Mouse (Mus musculus): Measurements from ENCODE around the gene Cxcl3. TPM values are rescaled to one million over a fixed set of nuclear protein-coding genes. Genes with fewer than 3 reads are reported as not detected.

The Cxcl3 gene
- total and polyA plus RNA-seq, 3 experiments = not detected

DNA sequence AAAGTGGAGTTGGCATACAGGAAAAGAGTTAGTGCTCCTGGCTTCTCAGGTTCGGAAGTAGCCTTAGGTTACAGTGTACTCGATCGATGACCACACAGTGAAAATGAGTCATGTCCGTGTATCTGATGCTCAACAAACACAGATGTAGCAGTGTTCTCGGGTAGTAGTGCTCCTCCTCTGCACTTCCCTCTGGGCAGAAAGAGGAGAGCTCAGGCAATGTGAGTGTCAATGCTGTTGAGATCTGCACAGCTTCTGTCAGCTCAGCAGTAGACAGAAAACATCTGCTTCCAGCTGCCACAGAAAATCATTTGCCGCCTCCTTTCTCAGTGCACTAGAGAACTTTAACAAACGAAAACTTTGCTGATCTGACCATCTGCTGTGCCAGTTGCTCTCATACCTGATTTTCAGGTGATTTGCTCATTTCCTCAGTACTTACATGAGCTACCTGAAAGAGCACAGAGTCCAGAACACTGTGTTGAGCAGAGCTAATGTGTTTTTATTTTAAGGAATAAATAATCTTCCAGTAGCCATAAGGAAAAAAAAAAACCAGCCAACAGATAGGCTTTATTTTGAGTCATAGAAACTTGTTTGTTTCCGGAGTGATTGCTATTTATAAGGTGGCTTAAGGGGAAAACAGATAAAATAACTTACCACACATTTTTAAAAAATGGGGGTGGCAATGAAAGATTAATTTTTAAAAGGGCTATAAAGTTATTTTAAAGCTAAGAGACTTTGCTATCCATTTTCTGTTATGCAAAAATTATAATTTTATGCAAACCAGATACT, 19.9 kb upstream of the Cxcl3 start:
- Histone ChIP-seq H3K27me3 (replicated peaks) (no peaks in the 10 kb centered on the region), H3K79me2 (replicated peaks; ENCODE audit: control insufficient read depth, extremely low read depth, insufficient read depth, poor library complexity, severe bottlenecking) (no peaks in the 10 kb centered on the region), H3K27ac (ENCODE audit: insufficient read depth, low read depth) (no peak overlapping the region), H3K4me1 (ENCODE audit: control insufficient read depth in 1 of 2, insufficient read depth in 2 of 2) (peaks cover 0 to 25% of the 10 kb centered on the region in 2 experiments; a peak in 2 of 4 replicates), H3K4me3 (replicated peaks in 1 of 3; ENCODE audit: low read depth in 2 of 3, low read length in 2 of 3, poor library complexity in 1 of 3) (no peak overlapping the region), H3K9me3 (replicated peaks; ENCODE audit: low read length) (no peaks in the 10 kb centered on the region), H3K36me3 (replicated peaks in 1 of 2; ENCODE audit: control insufficient read depth in 1 of 2, insufficient read depth in 1 of 2, low read length in 1 of 2) (no peaks in the 10 kb centered on the region), H3K4me2 (ENCODE audit: insufficient read depth, low read depth, poor library complexity, severe bottlenecking) (no peak overlapping the region), H3K9ac (ENCODE audit: insufficient read depth, low read depth) (no peak overlapping the region)
- no peak for TF ChIP-seq RCOR1 (conservative IDR thresholded peaks at IDR 0.05; ENCODE audit: low read depth, low read length)
- TF ChIP-seq MEF2A (IDR thresholded peaks at IDR 0.05; ENCODE audit: borderline replicate concordance, low read depth, low read length) = no peak
- TF ChIP-seq BHLHE40 (IDR thresholded peaks at IDR 0.05; ENCODE audit: low read depth, low read length) = no peak
- no peak for TF ChIP-seq GABPA (IDR thresholded peaks at IDR 0.05; ENCODE audit: insufficient replicate concordance, low read depth, low read length)
- TF ChIP-seq ZNF384 (IDR thresholded peaks at IDR 0.05; ENCODE audit: low read depth, low read length) = no peak
- TF ChIP-seq USF2 (conservative IDR thresholded peaks at IDR 0.05; ENCODE audit: low read depth, low read length) = no peak
- no peak for TF ChIP-seq EP300 (IDR thresholded peaks at IDR 0.05; ENCODE audit: low read length)
- no peak for TF ChIP-seq ETS1 (conservative IDR thresholded peaks at IDR 0.05; ENCODE audit: low read depth, low read length)
- DNase-seq (ENCODE audit: extremely low read depth) = no peak
- dilution Hi-C loops (cut with MboI; ENCODE audit: extremely low pct_ligation_motif_present, extremely low pct_unique_long_range_greater_than_20kb, low sequenced_read_pairs) (no loop called here), in situ Hi-C loops (cut with MboI; ENCODE audit: low pct_ligation_motif_present, low pct_unique_long_range_greater_than_20kb, low sequenced_read_pairs) (no loop called here)

GRCm38 (mm10) chr5:90768218-90768617, 17.7 kb upstream of the Cxcl3 start, which contains the start of gene Ppbp:
Ppbp (plus strand) TSS chr5:90768518.
- H3K4me3 ChIP-seq (replicated peaks in 1 of 3; ENCODE audit: low read depth in 2 of 3, low read length in 2 of 3, poor library complexity in 1 of 3) = no peak within 1 kb of the TSS

More at GRCm38 (mm10) chr5:90768218-90768617, 17.7 kb upstream of the Cxcl3 start, which contains the start of gene Ppbp:
- dilution Hi-C loops (cut with MboI; ENCODE audit: extremely low pct_ligation_motif_present, extremely low pct_unique_long_range_greater_than_20kb, low sequenced_read_pairs) (no loop called here), in situ Hi-C loops (cut with MboI; ENCODE audit: low pct_ligation_motif_present, low pct_unique_long_range_greater_than_20kb, low sequenced_read_pairs) (no loop called here)
- TF ChIP-seq MEF2A (IDR thresholded peaks at IDR 0.05; ENCODE audit: borderline replicate concordance, low read depth, low read length) = no peak
- TF ChIP-seq SIN3A (IDR thresholded peaks at IDR 0.05; ENCODE audit: low read length) = no peak
- no peak for TF ChIP-seq PAX5 (IDR thresholded peaks at IDR 0.05; ENCODE audit: low read length)
- no peak for TF ChIP-seq CTCF (conservative IDR thresholded peaks at IDR 0.05 in 1 of 2, IDR thresholded peaks at IDR 0.05 in 1 of 2; ENCODE audit: low read depth in 2 of 2, low read length in 2 of 2)
- TF ChIP-seq USF1 (IDR thresholded peaks at IDR 0.05; ENCODE audit: low read depth, low read length) = no peak
- no peak for TF ChIP-seq ZMIZ1 (IDR thresholded peaks at IDR 0.05; ENCODE audit: low read depth, low read length)
- TF ChIP-seq GABPA (IDR thresholded peaks at IDR 0.05; ENCODE audit: insufficient replicate concordance, low read depth, low read length) = no peak
- no peak for TF ChIP-seq MXI1 (IDR thresholded peaks at IDR 0.05; ENCODE audit: low read depth, low read length)
- no peak for TF ChIP-seq MAX (IDR thresholded peaks at IDR 0.05; ENCODE audit: low read length)
- no peak for TF ChIP-seq ZNF384 (IDR thresholded peaks at IDR 0.05; ENCODE audit: low read depth, low read length)
- TF ChIP-seq JUND (conservative IDR thresholded peaks at IDR 0.05; ENCODE audit: low read depth, low read length) = no peak
- TF ChIP-seq IRF4 (IDR thresholded peaks at IDR 0.05; ENCODE audit: low read depth, low read length) = no peak
- TF ChIP-seq RAD21 (IDR thresholded peaks at IDR 0.05; ENCODE audit: low read depth, low read length) = no peak
- no peak for TF ChIP-seq KAT2A (IDR thresholded peaks at IDR 0.05; ENCODE audit: insufficient replicate concordance, low read length)
- no peak for TF ChIP-seq BHLHE40 (IDR thresholded peaks at IDR 0.05; ENCODE audit: low read depth, low read length)
- no peak for TF ChIP-seq POLR2A (IDR thresholded peaks at IDR 0.05; ENCODE audit: low read depth, low read length)
- no peaks in the 10 kb centered on the region for H3K79me2 ChIP-seq (replicated peaks; ENCODE audit: control insufficient read depth, extremely low read depth, insufficient read depth, poor library complexity, severe bottlenecking)
- H3K36me3 ChIP-seq (replicated peaks in 1 of 2; ENCODE audit: control insufficient read depth in 1 of 2, insufficient read depth in 1 of 2, low read length in 1 of 2) = no peaks in the 10 kb centered on the region
- DNase-seq (ENCODE audit: extremely low read depth) = no peak
- H3K4me1 ChIP-seq (ENCODE audit: control insufficient read depth in 1 of 2, insufficient read depth in 2 of 2) = peaks cover 0 to 20% of the 10 kb centered on the region in 2 experiments; a peak in 2 of 4 replicates
- H3K4me2 ChIP-seq (ENCODE audit: insufficient read depth, low read depth, poor library complexity, severe bottlenecking) = no peak within 1 kb of the TSS
- H3K9ac ChIP-seq (ENCODE audit: insufficient read depth, low read depth) = no peak within 1 kb of the TSS
- no peaks in the 10 kb centered on the region for H3K27me3 ChIP-seq (replicated peaks)
- no peaks in the 10 kb centered on the region for H3K9me3 ChIP-seq (replicated peaks; ENCODE audit: low read length)
- H3K27ac ChIP-seq (ENCODE audit: insufficient read depth, low read depth) = no peak within 1 kb of the TSS
